Mouse (Mus musculus) B cell, adult (primary cell): ENCODE results near the gene Tec. TPM values are rescaled to one million over a fixed set of nuclear protein-coding genes. Genes with fewer than 3 reads are reported as not detected.

ENCODE experiments used
- total RNA-seq: library from RNA; stranded (reverse); gene quantifications from 4 replicates; pipeline ENCODE4 v1.2.4, GENCODE M21; 2023; ENCODE audit not compliant: inconsistent age

The Tec gene
- 102 to 117 TPM (median 114 TPM) in 4 replicates for total RNA-seq

GRCm38 (mm10) chr5:72868091-72868875, at the start of gene Tec:
TSS of gene Tec (minus strand) at chr5:72868483.

GRCm38 (mm10) chr5:72913648-72914557, 45.6 kb upstream of the Tec start, which contains the start of gene Slain2:
TSS of gene Slain2 (plus strand) at chr5:72914304.

GRCm38 (mm10) chr5:72752585-72752984, 115.7 kb downstream of the Tec start, which contains the start of gene Txk:
TSS of gene Txk (minus strand) at chr5:72752777.

Other genes with a start within 250 kb of the Tec start
- gene Cnga1, start 224.2 kb downstream of the Tec start, total RNA-seq, result not detected in 4 replicates
- not detected in 4 replicates for gene Nipal1, start 220.7 kb downstream of the Tec start, total RNA-seq
- 3.7 to 4.6 TPM (median 4.0 TPM) in 4 replicates for gene Txk, start 115.7 kb downstream of the Tec start, total RNA-seq
- 57.5 to 70.2 TPM (median 61.8 TPM) in 4 replicates for gene Slain2, start 45.8 kb upstream of the Tec start, total RNA-seq
- not detected in 4 replicates for gene Gm10135, start 106.2 kb upstream of the Tec start, total RNA-seq
- gene Slc10a4, start 138.4 kb upstream of the Tec start, total RNA-seq, result 0.38 TPM in 1 of 4 replicates, not detected in the others